Mouse (Mus musculus): ENCODE data around the gene Shroom3. TPM values are rescaled to one million over a fixed set of nuclear protein-coding genes. Genes with fewer than 3 reads are reported as not detected.

Shroom3 gene
- polyA plus RNA-seq, 1 experiment, result 2.6 TPM

GRCm38 (mm10) chr5:92796089-92796990 is 113.1 kb downstream of the Shroom3 start:
- no peak for DNase-seq (ENCODE audit: extremely low spot score in 1 of 2, low spot score in 1 of 2)

GRCm38 (mm10) chr5:92797981-92798380 is 114.7 kb downstream of the Shroom3 start:
- no peak for DNase-seq (ENCODE audit: extremely low spot score in 1 of 2, low spot score in 1 of 2)

GRCm38 (mm10) chr5:92804379-92804778 is 121.1 kb downstream of the Shroom3 start:
- peak in 1 of 2 experiments; percentile 11 for DNase-seq (ENCODE audit: extremely low spot score in 1 of 2, low spot score in 1 of 2)

GRCm38 (mm10) chr5:92808503-92809415 is 125.5 kb downstream of the Shroom3 start:
- DNase-seq (ENCODE audit: extremely low spot score in 1 of 2, low spot score in 1 of 2), result no peak

- DNase-seq (ENCODE audit: extremely low spot score in 1 of 2, low spot score in 1 of 2), result no peak
Observed at GRCm38 (mm10) chr5:92809416-92809750, 126.1 kb downstream of the Shroom3 start.

GRCm38 (mm10) chr5:92810922-92811533 is 127.8 kb downstream of the Shroom3 start:
- DNase-seq (ENCODE audit: extremely low spot score in 1 of 2, low spot score in 1 of 2), result peak; percentile 6 to 24

- DNase-seq (ENCODE audit: extremely low spot score in 1 of 2, low spot score in 1 of 2), result no peak
Observed at GRCm38 (mm10) chr5:92811761-92812160, 128.5 kb downstream of the Shroom3 start.

GRCm38 (mm10) chr5:92812936-92813335 is 129.7 kb downstream of the Shroom3 start:
- peak in 1 of 2 experiments; percentile 11 for DNase-seq (ENCODE audit: extremely low spot score in 1 of 2, low spot score in 1 of 2)

GRCm38 (mm10) chr5:92813562-92813961 is 130.3 kb downstream of the Shroom3 start:
- DNase-seq (ENCODE audit: extremely low spot score in 1 of 2, low spot score in 1 of 2), result no peak

- no peak for DNase-seq (ENCODE audit: extremely low spot score in 1 of 2, low spot score in 1 of 2)
Observed at GRCm38 (mm10) chr5:92814621-92815020, 131.4 kb downstream of the Shroom3 start.

GRCm38 (mm10) chr5:92817122-92817822 is 134.0 kb downstream of the Shroom3 start:
- DNase-seq (ENCODE audit: extremely low spot score in 1 of 2, low spot score in 1 of 2), result no peak

GRCm38 (mm10) chr5:92821370-92821769 is 138.1 kb downstream of the Shroom3 start:
- no peak for DNase-seq (ENCODE audit: extremely low spot score in 1 of 2, low spot score in 1 of 2)

- DNase-seq (ENCODE audit: extremely low spot score in 1 of 2, low spot score in 1 of 2), result no peak
Observed at GRCm38 (mm10) chr5:92823495-92823894, 140.3 kb downstream of the Shroom3 start.

GRCm38 (mm10) chr5:92824304-92825009 is 141.2 kb downstream of the Shroom3 start:
- DNase-seq (ENCODE audit: extremely low spot score in 1 of 2, low spot score in 1 of 2), result no peak

- no peak for DNase-seq (ENCODE audit: extremely low spot score in 1 of 2, low spot score in 1 of 2)
Observed at GRCm38 (mm10) chr5:92830391-92830790, 147.2 kb downstream of the Shroom3 start.

GRCm38 (mm10) chr5:92834513-92834912 is 151.3 kb downstream of the Shroom3 start:
- no peak for DNase-seq (ENCODE audit: extremely low spot score in 1 of 2, low spot score in 1 of 2)

GRCm38 (mm10) chr5:92837311-92837710 is 154.1 kb downstream of the Shroom3 start:
- DNase-seq (ENCODE audit: extremely low spot score in 1 of 2, low spot score in 1 of 2), result no peak

GRCm38 (mm10) chr5:92838351-92838784 is 155.1 kb downstream of the Shroom3 start:
- peak in 1 of 2 experiments; percentile 12 for DNase-seq (ENCODE audit: extremely low spot score in 1 of 2, low spot score in 1 of 2)

- DNase-seq (ENCODE audit: extremely low spot score in 1 of 2, low spot score in 1 of 2), result no peak
Observed at GRCm38 (mm10) chr5:92839314-92839713, 156.1 kb downstream of the Shroom3 start.
